Mouse (Mus musculus) bone marrow macrophage, adult 2 months (primary cell): ENCODE data around the gene Ccdc181. TPM values are rescaled to one million over a fixed set of nuclear protein-coding genes. Genes with fewer than 3 reads are reported as not detected.

Experiments used
- H3K27ac ChIP-seq: 2 replicates; pipeline ENCODE4 v1.5.1; 2012; ENCODE audit warnings: low read depth, low read length; ENCODE audit not compliant: insufficient read depth
- H3K4me1 ChIP-seq: 2 replicates; pipeline ENCODE4 v1.6.1; 2012; ENCODE audit warnings: low read length; ENCODE audit not compliant: control insufficient read depth, insufficient read depth
- H3K4me3 ChIP-seq: 2 replicates; pipeline ENCODE4 v1.5.1; 2012; ENCODE audit warnings: mild to moderate bottlenecking, low read length, moderate library complexity; ENCODE audit not compliant: insufficient read depth
- CTCF ChIP-seq: IDR thresholded peaks from 2 replicates; pipeline ENCODE4 v1.5.1; 2012; ENCODE audit warnings: low read depth, mild to moderate bottlenecking, low read length, moderate library complexity
- POLR2A ChIP-seq: IDR thresholded peaks from 2 replicates; pipeline ENCODE4 v1.6.1; 2012; ENCODE audit warnings: mild to moderate bottlenecking, low read depth, low read length, borderline replicate concordance
- polyA plus RNA-seq: library from polyadenylated mRNA; stranded (reverse); fragments of >200 nt; gene quantifications from 2 replicates; pipeline ENCODE4 v1.2.4, GENCODE M21; 2012; ENCODE audit not compliant: missing spikeins, insufficient read depth, insufficient read length

Gene Ccdc181
- polyA plus RNA-seq, 1 experiment, result 10.2 TPM

GRCm38 (mm10) chr1:164307922-164308321 lies 32.5 kb downstream of the Ccdc181 start:
- Histone ChIP-seq H3K4me1 (peaks cover 4% of the 10 kb centered on the region), H3K4me3 (peak overlapping the region; percentile 81), H3K27ac (no peak overlapping the region)
- TF ChIP-seq CTCF (no peak), POLR2A (no peak)

GRCm38 (mm10) chr1:164314085-164314484 lies 38.7 kb downstream of the Ccdc181 start:
- Histone ChIP-seq H3K27ac (no peak overlapping the region), H3K4me1 (no peaks in the 10 kb centered on the region), H3K4me3 (no peak overlapping the region)
- no peak for TF ChIP-seq CTCF
- TF ChIP-seq POLR2A, result no peak

- H3K4me3 ChIP-seq, result no peak overlapping the region
- no peak overlapping the region for H3K27ac ChIP-seq
- TF ChIP-seq POLR2A (no peak), CTCF (peak; percentile 23; the same call in 1 of the 2 replicates)
- H3K4me1 ChIP-seq, result no peaks in the 10 kb centered on the region
Observed at GRCm38 (mm10) chr1:164315266-164315665, 39.9 kb downstream of the Ccdc181 start.

GRCm38 (mm10) chr1:164316697-164317096 lies 41.3 kb downstream of the Ccdc181 start:
- H3K4me1 ChIP-seq, result no peaks in the 10 kb centered on the region
- no peak overlapping the region for H3K27ac ChIP-seq
- no peak overlapping the region for H3K4me3 ChIP-seq
- no peak for TF ChIP-seq POLR2A
- TF ChIP-seq CTCF, result no peak

- TF ChIP-seq CTCF (no peak), POLR2A (no peak)
- Histone ChIP-seq H3K27ac (no peak overlapping the region), H3K4me3 (no peak overlapping the region), H3K4me1 (no peaks in the 10 kb centered on the region)
Observed at GRCm38 (mm10) chr1:164317261-164317660, 41.9 kb downstream of the Ccdc181 start.

- Histone ChIP-seq H3K4me1 (no peaks in the 10 kb centered on the region), H3K27ac (no peak overlapping the region), H3K4me3 (no peak overlapping the region)
- TF ChIP-seq POLR2A, result no peak
- no peak for TF ChIP-seq CTCF
Observed at GRCm38 (mm10) chr1:164318474-164318873, 43.1 kb downstream of the Ccdc181 start.

GRCm38 (mm10) chr1:164319542-164320140 lies 44.3 kb downstream of the Ccdc181 start:
- Histone ChIP-seq H3K27ac (no peak overlapping the region), H3K4me1 (no peaks in the 10 kb centered on the region), H3K4me3 (no peak overlapping the region)
- TF ChIP-seq CTCF (no peak), POLR2A (no peak)

GRCm38 (mm10) chr1:164320731-164321130 lies 45.3 kb downstream of the Ccdc181 start:
- H3K27ac ChIP-seq, result no peak overlapping the region
- TF ChIP-seq POLR2A (no peak), CTCF (no peak)
- H3K4me1 ChIP-seq, result no peaks in the 10 kb centered on the region
- H3K4me3 ChIP-seq, result no peak overlapping the region

- Histone ChIP-seq H3K27ac (no peak overlapping the region), H3K4me3 (no peak overlapping the region), H3K4me1 (no peaks in the 10 kb centered on the region)
- TF ChIP-seq POLR2A, result no peak
- TF ChIP-seq CTCF, result no peak
Observed at GRCm38 (mm10) chr1:164321408-164321807, 46.0 kb downstream of the Ccdc181 start.

- Histone ChIP-seq H3K4me1 (no peaks in the 10 kb centered on the region), H3K4me3 (no peak overlapping the region), H3K27ac (no peak overlapping the region)
- TF ChIP-seq CTCF, result no peak
- TF ChIP-seq POLR2A, result no peak
Observed at GRCm38 (mm10) chr1:164322987-164323650, 47.7 kb downstream of the Ccdc181 start.

- Histone ChIP-seq H3K27ac (no peak overlapping the region), H3K4me3 (no peak overlapping the region), H3K4me1 (no peaks in the 10 kb centered on the region)
- TF ChIP-seq CTCF (no peak), POLR2A (no peak)
Observed at GRCm38 (mm10) chr1:164324221-164324620, 48.8 kb downstream of the Ccdc181 start.
